Mouse (Mus musculus): ENCODE data around the gene Dst. TPM values are rescaled to one million over a fixed set of nuclear protein-coding genes. Genes with fewer than 3 reads are reported as not detected.
A peak's percentile ranks its signal among the peaks of the same experiment; 100 is the strongest.

Dst gene
- polyA plus RNA-seq, 1 experiment from 2014 or later: 44.3 TPM

GRCm38 (mm10) chr1:33911589-33911988 lies 3.6 kb downstream of the Dst start:
- Histone ChIP-seq H3K4me2 (replicated peaks; ENCODE audit: low read depth, low read length) (no peak overlapping the region), H3K4me3 (ENCODE audit: low read length) (no peak overlapping the region), H3K27ac (ENCODE audit: low read depth, low read length) (no peak overlapping the region), H3K27me3 (ENCODE audit: control insufficient read depth, insufficient read depth, low read length) (peaks cover 27% of the 10 kb centered on the region), H3K36me3 (ENCODE audit: control insufficient read depth, insufficient read depth, low read length) (no peaks in the 10 kb centered on the region), H3K9me3 (ENCODE audit: control insufficient read depth, low read length) (no peaks in the 10 kb centered on the region), H3K4me1 (ENCODE audit: control insufficient read depth, insufficient read depth, low read length) (0 out of 2 replicates have a peak, but pooled peaks cover 6% of the 10 kb centered on the region), H3K9ac (ENCODE audit: low read depth, low read length) (no peak overlapping the region)
- 55% methylated on average over 8 of the region's 8 CpGs for whole genome bisulfite sequencing
- ATAC-seq (ENCODE audit: low FRiP score, low TSS enrichment): no peak

DNA sequence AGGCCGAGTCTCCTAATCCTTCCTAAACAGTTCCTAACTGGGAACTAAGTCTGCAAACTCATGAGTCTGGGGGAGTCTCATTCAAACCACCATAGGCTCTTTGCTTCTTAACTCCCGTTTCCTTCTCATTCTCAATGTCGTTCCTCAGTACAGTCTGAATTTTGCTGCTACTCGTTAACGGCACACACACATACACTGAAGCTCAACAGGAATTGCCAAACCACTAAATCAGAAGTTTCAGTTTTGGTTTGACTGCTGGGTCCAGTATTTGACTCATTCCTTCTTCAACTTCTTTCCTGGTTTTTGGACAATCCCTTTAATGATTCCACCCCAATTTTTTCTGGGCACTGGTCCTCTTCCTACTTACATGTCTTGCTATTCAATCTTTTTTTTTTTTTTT lies 8.5 kb downstream of the Dst start:
- H3K4me2 ChIP-seq (replicated peaks; ENCODE audit: low read depth, low read length): no peak overlapping the region
- no peaks in the 10 kb centered on the region for H3K4me1 ChIP-seq (ENCODE audit: control insufficient read depth, insufficient read depth, low read length)
- H3K4me3 ChIP-seq (ENCODE audit: low read length): no peak overlapping the region
- H3K36me3 ChIP-seq (ENCODE audit: control insufficient read depth, insufficient read depth, low read length): no peaks in the 10 kb centered on the region
- 89% methylated on average over 5 of the region's 5 CpGs for WGBS
- no peaks in the 10 kb centered on the region for H3K9me3 ChIP-seq (ENCODE audit: control insufficient read depth, low read length)
- H3K27me3 ChIP-seq (ENCODE audit: control insufficient read depth, insufficient read depth, low read length): no peaks in the 10 kb centered on the region
- ATAC-seq (ENCODE audit: low FRiP score, low TSS enrichment): no peak
- H3K27ac ChIP-seq (ENCODE audit: low read depth, low read length): no peak overlapping the region
- no peak overlapping the region for H3K9ac ChIP-seq (ENCODE audit: low read depth, low read length)

- H3K27ac ChIP-seq (ENCODE audit: low read depth, low read length): no peak overlapping the region
- H3K27me3 ChIP-seq (ENCODE audit: control insufficient read depth, insufficient read depth, low read length): no peaks in the 10 kb centered on the region
- WGBS: 43% methylated on average over 7 of the region's 7 CpGs
- H3K4me1 ChIP-seq (ENCODE audit: control insufficient read depth, insufficient read depth, low read length): no peaks in the 10 kb centered on the region
- no peaks in the 10 kb centered on the region for H3K9me3 ChIP-seq (ENCODE audit: control insufficient read depth, low read length)
- ATAC-seq (ENCODE audit: low FRiP score, low TSS enrichment): 0 out of 2 replicates have a peak, but pooled peaks have one; percentile 46
- H3K36me3 ChIP-seq (ENCODE audit: control insufficient read depth, insufficient read depth, low read length): no peaks in the 10 kb centered on the region
- no peak overlapping the region for H3K4me3 ChIP-seq (ENCODE audit: low read length)
- no peak overlapping the region for H3K4me2 ChIP-seq (replicated peaks; ENCODE audit: low read depth, low read length)
- no peak overlapping the region for H3K9ac ChIP-seq (ENCODE audit: low read depth, low read length)
Measured at GRCm38 (mm10) chr1:33922975-33923374, 14.9 kb downstream of the Dst start.

- WGBS: 36% methylated on average over 3 of the region's 3 CpGs
- Histone ChIP-seq H3K27ac (ENCODE audit: low read depth, low read length) (no peak overlapping the region), H3K9me3 (ENCODE audit: control insufficient read depth, low read length) (no peaks in the 10 kb centered on the region), H3K27me3 (ENCODE audit: control insufficient read depth, insufficient read depth, low read length) (no peaks in the 10 kb centered on the region), H3K4me3 (ENCODE audit: low read length) (no peak overlapping the region), H3K4me1 (ENCODE audit: control insufficient read depth, insufficient read depth, low read length) (no peaks in the 10 kb centered on the region), H3K36me3 (ENCODE audit: control insufficient read depth, insufficient read depth, low read length) (no peaks in the 10 kb centered on the region), H3K9ac (ENCODE audit: low read depth, low read length) (no peak overlapping the region), H3K4me2 (replicated peaks; ENCODE audit: low read depth, low read length) (no peak overlapping the region)
- 0 out of 2 replicates have a peak, but pooled peaks have one; percentile 52 for ATAC-seq (ENCODE audit: low FRiP score, low TSS enrichment)
Measured at GRCm38 (mm10) chr1:33925283-33925682, 17.3 kb downstream of the Dst start.

DNA sequence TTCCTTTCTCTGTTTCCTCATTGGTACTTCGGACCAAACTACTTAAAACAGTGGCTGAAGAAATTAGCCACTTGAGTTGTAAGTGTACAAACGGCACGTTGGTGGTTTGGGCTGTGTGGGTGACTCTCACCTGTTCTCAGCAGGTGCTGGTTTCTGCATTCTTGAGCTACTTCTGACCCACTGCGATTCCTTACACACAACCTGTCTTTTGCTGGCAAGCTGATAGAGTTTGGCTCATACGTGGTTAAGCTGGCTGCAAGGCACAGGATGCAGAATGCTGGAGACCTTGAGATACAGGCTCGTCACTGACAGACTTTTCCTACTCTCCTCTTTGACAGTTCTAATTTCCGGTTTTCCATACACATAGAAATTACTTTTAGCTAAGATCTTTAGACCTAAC lies 19.4 kb downstream of the Dst start:
- no peak overlapping the region for H3K4me2 ChIP-seq (replicated peaks; ENCODE audit: low read depth, low read length)
- H3K9me3 ChIP-seq (ENCODE audit: control insufficient read depth, low read length): no peaks in the 10 kb centered on the region
- ATAC-seq (ENCODE audit: low FRiP score, low TSS enrichment): no peak
- no peaks in the 10 kb centered on the region for H3K36me3 ChIP-seq (ENCODE audit: control insufficient read depth, insufficient read depth, low read length)
- no peak overlapping the region for H3K27ac ChIP-seq (ENCODE audit: low read depth, low read length)
- no peak overlapping the region for H3K9ac ChIP-seq (ENCODE audit: low read depth, low read length)
- no peaks in the 10 kb centered on the region for H3K27me3 ChIP-seq (ENCODE audit: control insufficient read depth, insufficient read depth, low read length)
- 95% methylated on average over 7 of the region's 7 CpGs for WGBS
- no peak overlapping the region for H3K4me3 ChIP-seq (ENCODE audit: low read length)
- no peaks in the 10 kb centered on the region for H3K4me1 ChIP-seq (ENCODE audit: control insufficient read depth, insufficient read depth, low read length)

DNA sequence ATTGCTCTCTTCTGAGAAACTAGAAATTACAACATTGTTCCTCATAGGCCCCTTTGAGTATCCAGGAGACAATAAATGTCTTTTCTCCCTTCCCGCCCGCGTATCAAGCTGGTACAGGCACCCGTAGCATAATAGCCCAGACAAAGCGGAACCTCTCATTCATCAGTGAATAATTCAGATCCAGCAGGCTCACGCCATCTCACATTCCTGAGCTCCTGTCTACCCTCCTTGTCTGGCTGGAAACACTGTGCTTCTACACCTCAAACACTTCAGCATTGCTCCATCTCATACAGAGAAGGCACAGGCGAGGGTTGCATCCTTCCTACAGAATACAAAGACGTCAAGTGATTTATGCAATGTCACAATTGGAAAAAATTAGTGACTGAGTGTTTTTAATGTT lies 23.8 kb downstream of the Dst start:
- Histone ChIP-seq H3K36me3 (ENCODE audit: control insufficient read depth, insufficient read depth, low read length) (no peaks in the 10 kb centered on the region), H3K27ac (ENCODE audit: low read depth, low read length) (no peak overlapping the region), H3K4me3 (ENCODE audit: low read length) (no peak overlapping the region), H3K4me1 (ENCODE audit: control insufficient read depth, insufficient read depth, low read length) (no peaks in the 10 kb centered on the region), H3K27me3 (ENCODE audit: control insufficient read depth, insufficient read depth, low read length) (no peaks in the 10 kb centered on the region), H3K9ac (ENCODE audit: low read depth, low read length) (no peak overlapping the region), H3K4me2 (replicated peaks; ENCODE audit: low read depth, low read length) (no peak overlapping the region), H3K9me3 (ENCODE audit: control insufficient read depth, low read length) (no peaks in the 10 kb centered on the region)
- WGBS: 92% methylated on average over 8 of the region's 8 CpGs
- no peak for ATAC-seq (ENCODE audit: low FRiP score, low TSS enrichment)

DNA sequence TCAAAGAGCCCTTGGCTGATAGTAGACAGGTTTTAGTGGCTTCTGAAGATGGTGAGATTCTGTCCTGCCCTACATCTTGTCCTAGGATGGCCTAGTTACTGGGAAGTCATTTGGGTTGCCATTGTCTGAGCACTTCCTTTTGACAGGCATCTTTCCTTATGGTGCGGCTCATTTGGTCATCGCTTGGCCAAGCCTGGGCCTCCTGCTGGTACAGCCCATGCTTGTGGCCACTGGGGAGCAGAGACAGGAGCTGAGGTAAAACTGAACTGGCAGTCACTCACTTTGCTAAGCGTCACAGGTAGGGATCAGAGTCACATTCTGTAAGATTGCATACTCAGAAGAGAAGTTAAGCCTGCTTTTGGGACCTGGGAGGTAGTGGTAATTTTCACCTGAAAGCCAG lies 24.2 kb downstream of the Dst start:
- Histone ChIP-seq H3K4me2 (replicated peaks; ENCODE audit: low read depth, low read length) (no peak overlapping the region), H3K36me3 (ENCODE audit: control insufficient read depth, insufficient read depth, low read length) (no peaks in the 10 kb centered on the region), H3K9me3 (ENCODE audit: control insufficient read depth, low read length) (no peaks in the 10 kb centered on the region), H3K9ac (ENCODE audit: low read depth, low read length) (no peak overlapping the region), H3K4me3 (ENCODE audit: low read length) (no peak overlapping the region), H3K27ac (ENCODE audit: low read depth, low read length) (no peak overlapping the region), H3K27me3 (ENCODE audit: control insufficient read depth, insufficient read depth, low read length) (no peaks in the 10 kb centered on the region), H3K4me1 (ENCODE audit: control insufficient read depth, insufficient read depth, low read length) (no peaks in the 10 kb centered on the region)
- WGBS: 90% methylated on average over 3 of the region's 3 CpGs
- ATAC-seq (ENCODE audit: low FRiP score, low TSS enrichment): no peak

GRCm38 (mm10) chr1:33932845-33933499 lies 24.9 kb downstream of the Dst start:
- Histone ChIP-seq H3K27me3 (ENCODE audit: control insufficient read depth, insufficient read depth, low read length) (no peaks in the 10 kb centered on the region), H3K4me1 (ENCODE audit: control insufficient read depth, insufficient read depth, low read length) (no peaks in the 10 kb centered on the region), H3K9ac (ENCODE audit: low read depth, low read length) (no peak overlapping the region), H3K36me3 (ENCODE audit: control insufficient read depth, insufficient read depth, low read length) (no peaks in the 10 kb centered on the region), H3K27ac (ENCODE audit: low read depth, low read length) (no peak overlapping the region), H3K4me2 (replicated peaks; ENCODE audit: low read depth, low read length) (no peak overlapping the region), H3K4me3 (ENCODE audit: low read length) (no peak overlapping the region), H3K9me3 (ENCODE audit: control insufficient read depth, low read length) (no peaks in the 10 kb centered on the region)
- WGBS: 85% methylated on average over 14 of the region's 14 CpGs
- no peak for ATAC-seq (ENCODE audit: low FRiP score, low TSS enrichment)

- H3K9ac ChIP-seq (ENCODE audit: low read depth, low read length): no peak overlapping the region
- H3K4me3 ChIP-seq (ENCODE audit: low read length): no peak overlapping the region
- H3K36me3 ChIP-seq (ENCODE audit: control insufficient read depth, insufficient read depth, low read length): no peaks in the 10 kb centered on the region
- H3K4me1 ChIP-seq (ENCODE audit: control insufficient read depth, insufficient read depth, low read length): no peaks in the 10 kb centered on the region
- no peak overlapping the region for H3K4me2 ChIP-seq (replicated peaks; ENCODE audit: low read depth, low read length)
- no peaks in the 10 kb centered on the region for H3K9me3 ChIP-seq (ENCODE audit: control insufficient read depth, low read length)
- no peaks in the 10 kb centered on the region for H3K27me3 ChIP-seq (ENCODE audit: control insufficient read depth, insufficient read depth, low read length)
- 91% methylated on average over 3 of the region's 3 CpGs for WGBS
- no peak overlapping the region for H3K27ac ChIP-seq (ENCODE audit: low read depth, low read length)
- ATAC-seq (ENCODE audit: low FRiP score, low TSS enrichment): no peak
Measured at GRCm38 (mm10) chr1:33935946-33936345, 27.9 kb downstream of the Dst start.
